Mouse (Mus musculus) thymus, postnatal 14 days (tissue): ENCODE data around the gene Ldlr.

Experiments used
- DNase-seq: peaks from one replicate; pipeline ENCODE4 v3.0.0; 2021

Ldlr gene

DNA sequence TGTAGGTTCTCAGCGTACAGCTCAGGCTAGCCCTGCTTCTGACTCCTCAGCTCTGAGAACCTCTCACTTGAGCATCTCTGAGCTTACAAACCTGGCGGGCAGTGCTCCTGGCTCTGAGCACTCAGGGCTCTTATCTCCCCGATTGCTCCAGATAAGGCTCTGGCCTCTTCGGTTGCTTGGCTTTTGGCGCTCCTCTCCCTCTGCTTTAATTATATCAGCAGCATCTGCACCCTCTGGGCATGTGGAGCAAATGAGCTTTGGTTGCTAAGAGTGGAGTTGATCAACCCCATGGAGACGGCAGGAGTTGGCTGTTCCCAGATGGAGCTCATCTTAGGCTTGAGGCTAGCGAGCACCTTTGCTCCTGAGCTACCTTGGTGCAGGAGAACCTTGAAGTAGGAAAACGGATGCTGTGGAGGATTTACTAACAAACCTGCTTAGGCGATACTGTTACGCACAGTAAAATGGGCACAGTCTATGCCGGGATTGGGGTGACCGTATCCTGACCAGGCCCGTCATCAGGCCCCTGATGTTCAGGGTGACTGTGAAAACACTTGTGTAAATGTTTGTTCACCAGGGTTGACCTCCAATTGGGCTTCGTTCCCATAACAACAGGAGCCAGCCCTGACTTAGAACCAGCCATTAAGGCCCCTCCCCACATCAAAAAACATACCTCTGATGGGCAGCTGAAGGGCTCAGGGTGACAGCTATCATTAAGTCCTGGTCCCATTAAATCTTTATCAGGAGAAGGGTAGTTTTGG, 3.1 kb downstream of the Ldlr start:
- DNase-seq: no peak

GRCm38 (mm10) chr9:21728261-21728832, 5.1 kb downstream of the Ldlr start:
- no peak for DNase-seq

- no peak for DNase-seq
Measured at GRCm38 (mm10) chr9:21729264-21729663, 6.0 kb downstream of the Ldlr start.

- DNase-seq: no peak
Measured at GRCm38 (mm10) chr9:21732288-21732687, 9.0 kb downstream of the Ldlr start.

GRCm38 (mm10) chr9:21733446-21733845, 10.2 kb downstream of the Ldlr start:
- DNase-seq: no peak

DNA sequence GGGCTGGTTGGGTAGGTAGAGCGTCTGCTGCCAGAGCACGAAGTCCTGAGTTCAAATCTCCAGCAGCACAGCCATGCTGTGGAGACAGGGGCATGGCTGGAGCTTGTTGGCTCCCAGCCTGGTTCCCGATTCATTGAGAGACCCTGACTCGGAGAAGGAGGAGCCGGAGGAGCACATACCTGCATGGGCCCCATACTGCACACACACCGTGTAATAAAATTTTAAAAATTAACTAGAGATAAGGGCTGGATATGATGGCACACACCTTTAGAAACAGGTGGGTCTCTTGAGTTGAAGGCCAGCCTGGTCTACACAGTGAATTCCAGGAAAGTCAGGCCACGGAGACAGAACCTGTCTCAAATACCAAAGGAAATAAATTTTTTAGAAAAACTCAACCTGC, 10.7 kb downstream of the Ldlr start:
- no peak for DNase-seq

DNA sequence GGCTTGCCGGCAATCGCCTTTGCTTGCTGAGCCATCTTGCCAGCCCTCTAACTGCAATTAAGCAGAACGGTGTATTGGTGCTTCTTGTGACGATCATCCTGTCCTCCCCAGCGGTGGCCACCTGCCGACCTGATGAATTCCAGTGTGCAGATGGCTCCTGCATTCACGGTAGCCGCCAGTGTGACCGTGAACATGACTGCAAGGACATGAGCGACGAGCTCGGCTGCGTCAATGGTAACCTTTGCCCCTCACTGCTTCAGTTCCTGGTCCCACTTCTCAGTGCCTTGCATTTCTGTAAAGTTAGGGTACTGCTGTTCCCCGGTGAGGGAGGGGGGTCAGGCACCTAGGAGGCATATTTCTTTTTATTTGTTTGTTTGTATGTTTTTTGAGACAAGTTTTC, 11.8 kb downstream of the Ldlr start:
- no peak for DNase-seq

GRCm38 (mm10) chr9:21736580-21736979, 13.3 kb downstream of the Ldlr start:
- DNase-seq: no peak

- DNase-seq: no peak
Measured at GRCm38 (mm10) chr9:21737188-21737587, 13.9 kb downstream of the Ldlr start.

DNA sequence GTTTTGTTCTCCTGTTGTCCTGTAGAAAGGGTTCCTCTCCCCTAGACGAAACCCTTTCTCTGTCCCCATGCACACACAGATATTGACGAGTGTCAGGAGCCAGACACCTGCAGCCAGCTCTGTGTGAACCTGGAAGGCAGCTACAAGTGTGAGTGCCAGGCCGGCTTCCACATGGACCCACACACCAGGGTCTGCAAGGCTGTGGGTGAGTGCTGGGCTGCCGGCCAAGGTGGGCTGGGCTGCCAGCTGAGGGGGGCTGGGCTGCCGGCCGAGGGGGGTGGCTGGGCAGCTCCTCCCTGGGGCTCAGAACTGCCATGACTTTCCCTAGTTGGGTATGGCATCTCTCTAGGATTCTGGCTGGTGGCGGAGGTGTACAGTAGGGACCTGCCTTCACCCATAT, 15.5 kb downstream of the Ldlr start:
- no peak for DNase-seq

DNA sequence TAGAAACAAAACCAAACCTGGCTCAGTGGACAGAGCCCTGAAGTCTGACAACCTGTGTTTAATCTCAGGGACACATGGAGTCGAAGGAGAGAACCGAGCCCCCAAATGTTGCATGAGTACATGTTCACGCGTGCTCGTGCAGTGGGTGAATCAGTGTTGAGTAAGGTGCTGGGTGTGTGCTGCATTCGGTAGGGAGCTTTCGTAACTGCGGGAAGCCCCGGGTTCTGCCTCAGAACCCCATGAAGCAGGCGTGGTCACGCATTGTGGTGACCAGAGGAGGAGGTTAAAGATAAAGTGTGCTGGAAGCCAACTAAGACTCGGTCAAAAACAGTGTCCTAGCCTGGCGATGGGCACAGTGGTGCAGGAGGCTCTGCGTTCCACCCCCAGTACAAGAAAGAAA, 17.1 kb downstream of the Ldlr start:
- no peak for DNase-seq

DNA sequence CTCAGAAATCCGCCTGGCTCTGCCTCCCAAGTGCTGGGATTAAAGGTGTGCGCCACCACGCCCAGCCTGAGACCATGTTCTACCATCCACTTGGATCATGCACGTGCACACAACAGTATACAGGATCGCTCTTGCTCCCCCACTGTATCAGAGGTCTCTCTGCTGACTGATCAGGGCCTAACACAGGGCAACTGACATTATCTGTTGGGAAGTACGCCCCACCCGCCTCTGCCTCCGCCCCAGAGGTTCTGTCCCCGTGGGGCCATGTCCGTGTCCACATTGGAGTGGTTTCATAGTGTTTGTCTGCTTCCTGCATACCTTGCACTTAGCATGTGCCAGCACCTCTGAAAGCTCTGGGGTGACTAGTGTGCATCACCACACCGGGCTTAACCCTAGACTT, 18.2 kb downstream of the Ldlr start:
- no peak for DNase-seq

- no peak for DNase-seq
Measured at GRCm38 (mm10) chr9:21747238-21747774, 24.0 kb downstream of the Ldlr start.

GRCm38 (mm10) chr9:21748033-21748432, 24.8 kb downstream of the Ldlr start:
- no peak for DNase-seq

DNA sequence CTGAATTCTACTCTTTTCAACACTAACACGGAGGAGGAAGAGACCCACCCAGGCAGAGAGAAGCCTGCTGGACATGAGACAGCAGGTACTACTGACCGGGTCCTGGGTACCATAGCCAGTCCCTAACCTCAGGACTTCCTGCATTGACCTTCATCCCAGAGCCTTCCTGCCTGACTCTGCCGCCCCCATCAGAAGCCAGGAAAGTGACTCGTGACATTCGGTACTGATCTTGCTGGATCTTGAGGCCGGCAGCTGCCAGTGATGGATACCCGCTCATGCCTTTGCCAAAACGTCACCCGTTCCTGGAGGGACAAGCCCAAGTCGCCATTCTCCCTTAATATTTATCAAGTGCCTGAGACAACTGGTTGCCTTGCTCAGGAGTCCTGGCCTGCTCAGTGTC, 25.2 kb downstream of the Ldlr start:
- DNase-seq: no peak

- DNase-seq: no peak
Measured at GRCm38 (mm10) chr9:21749382-21750118, 26.3 kb downstream of the Ldlr start.

GRCm38 (mm10) chr9:21750370-21750769, 27.1 kb downstream of the Ldlr start:
- DNase-seq: no peak

DNA sequence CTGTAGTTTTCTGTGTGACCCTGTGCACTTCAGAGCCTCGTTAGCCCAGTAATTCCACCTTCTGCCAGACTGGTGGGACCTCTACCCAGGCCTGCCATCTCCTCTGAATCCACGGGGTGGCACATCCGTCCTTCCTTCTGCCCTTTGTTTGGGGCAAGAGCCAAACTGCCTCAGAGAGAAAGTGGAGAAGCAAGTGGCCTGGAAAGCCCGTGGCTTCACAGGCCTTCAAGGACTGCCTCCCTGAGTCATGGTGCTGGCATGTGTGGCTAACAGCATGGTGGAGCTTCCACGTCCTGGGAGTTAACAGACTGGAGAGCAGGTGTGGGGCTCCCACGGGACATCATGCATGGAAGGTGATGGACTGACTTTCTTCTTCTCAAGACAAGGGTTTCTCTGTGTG, 28.1 kb downstream of the Ldlr start:
- DNase-seq: no peak

DNA sequence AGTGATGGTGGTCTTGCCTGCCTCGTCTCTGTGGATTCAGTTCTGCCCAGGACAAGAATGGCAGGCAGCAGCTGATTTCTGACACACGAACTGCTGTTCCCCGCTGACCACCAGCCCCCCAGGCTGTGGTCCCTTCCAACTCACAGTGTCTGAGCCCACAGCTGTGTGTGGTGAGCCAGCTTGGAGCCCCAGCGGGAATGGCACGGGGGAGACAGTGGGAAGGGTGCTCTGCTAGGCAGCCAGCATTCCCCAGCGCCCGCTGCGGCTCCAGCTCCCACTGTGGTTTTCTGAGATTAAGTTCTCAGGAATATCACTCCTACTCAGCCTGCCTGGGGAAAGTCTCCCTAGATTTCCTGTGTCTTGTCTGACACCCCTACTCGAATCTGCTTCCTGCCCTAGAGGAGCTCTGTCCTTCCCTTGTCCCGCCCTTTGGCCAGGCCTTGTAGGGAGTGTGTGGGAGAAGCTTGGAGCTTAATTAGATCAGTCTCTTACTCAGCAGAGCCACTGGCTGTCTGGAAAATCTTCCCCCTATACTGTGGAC, 29.0 kb downstream of the Ldlr start:
- no peak for DNase-seq

DNA sequence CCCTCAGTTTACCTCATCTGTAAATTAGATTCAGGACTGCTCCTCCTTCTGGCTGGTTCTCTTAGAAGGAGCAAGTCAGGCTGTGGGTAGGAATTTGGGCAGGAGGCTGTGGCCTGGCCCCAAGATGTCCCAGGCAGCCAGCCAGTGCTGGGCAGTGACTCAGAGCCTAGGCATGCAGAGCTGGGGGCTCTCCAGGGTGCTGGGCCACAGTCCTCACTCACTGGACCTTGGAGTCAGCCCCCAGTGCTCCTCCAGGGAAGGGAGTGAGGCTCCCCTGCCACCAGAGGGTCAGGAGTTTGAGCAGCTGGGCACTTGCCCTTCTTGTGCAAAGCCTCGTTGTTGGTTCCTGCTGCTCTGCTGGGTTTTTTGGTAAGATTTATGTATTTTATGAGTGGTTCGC, 30.7 kb downstream of the Ldlr start:
- DNase-seq: no peak

DNA sequence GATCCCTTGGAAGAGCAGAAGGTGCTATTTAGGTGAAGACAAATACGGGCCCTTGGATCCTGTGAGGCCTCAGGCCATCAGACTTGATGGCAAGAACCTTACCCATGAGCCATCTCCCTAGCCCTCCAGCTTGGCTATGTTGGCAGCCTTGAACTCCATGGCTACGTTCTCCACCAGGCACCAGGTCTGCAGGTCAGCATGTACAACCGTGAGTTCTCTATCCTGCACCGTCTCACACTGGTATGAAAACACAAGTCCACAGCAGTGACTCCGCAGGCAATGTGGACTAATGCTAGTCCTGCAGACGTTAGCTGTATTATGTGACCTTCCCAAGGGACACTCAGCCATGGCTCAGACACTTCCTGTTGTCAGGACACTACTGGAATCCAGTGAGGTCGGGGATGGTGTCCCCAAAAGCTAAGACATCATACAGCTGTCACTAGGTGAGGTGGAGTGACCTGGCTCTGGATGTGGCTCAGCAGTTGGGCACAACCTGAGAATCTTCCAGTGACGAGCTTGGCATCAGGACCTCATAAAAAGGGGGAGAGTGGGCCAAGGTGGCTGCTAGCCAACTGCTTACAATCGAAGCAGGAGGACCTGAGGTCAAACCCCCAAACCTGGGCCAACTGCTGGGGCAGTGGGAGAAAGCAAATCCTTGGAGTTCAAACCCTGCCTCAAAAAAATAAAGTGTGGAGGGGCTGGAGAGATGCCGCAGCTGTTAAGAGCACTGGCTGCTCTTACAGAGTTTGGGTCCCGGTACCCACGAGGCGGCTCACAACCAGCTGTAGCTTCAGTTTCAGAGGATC, 31.4 kb downstream of the Ldlr start:
- no peak for DNase-seq

GRCm38 (mm10) chr9:21758576-21759529, 35.6 kb downstream of the Ldlr start:
- no peak for DNase-seq
